Mouse (Mus musculus) CH12.LX (cell line): ENCODE data around the gene Slc25a4.
"Not testable (repeated sequence)": the region's sequence is repeated elsewhere in the genome, so short reads cannot be mapped to it uniquely, and the experiment has no call there.

ENCODE experiments used
- CTCF ChIP-seq, 2 experiments: IDR thresholded peaks in 1 of 2; conservative IDR thresholded peaks in 1 of 2; 2 replicates each; pipeline ENCODE4 v1.5.1; 2011 to 2012; ENCODE audit warnings: low read depth in 2 of 2, low read length in 2 of 2, improper control_type of control experiment in 1 of 2, inconsistent platforms in 1 of 2, mild to moderate bottlenecking in 1 of 2, moderate library complexity in 1 of 2
- E2F4 ChIP-seq: IDR thresholded peaks from 2 replicates; pipeline ENCODE4 v1.6.1; 2011; ENCODE audit warnings: low read depth, low read length, improper control_type of control experiment; ENCODE audit not compliant: insufficient replicate concordance
- EP300 ChIP-seq: IDR thresholded peaks from 2 replicates; pipeline ENCODE4 v1.6.1; 2011; ENCODE audit warnings: low read length, improper control_type of control experiment
- JUN ChIP-seq: IDR thresholded peaks from 2 replicates; pipeline ENCODE4 v1.6.1; 2011; ENCODE audit warnings: low read depth, mild to moderate bottlenecking, low read length, improper control_type of control experiment, moderate library complexity; ENCODE audit not compliant: insufficient read depth
- MAX ChIP-seq: IDR thresholded peaks from 2 replicates; pipeline ENCODE4 v1.6.1; 2011; ENCODE audit warnings: low read length, improper control_type of control experiment
- MXI1 ChIP-seq: IDR thresholded peaks from 2 replicates; pipeline ENCODE4 v1.6.1; 2011; ENCODE audit warnings: mild to moderate bottlenecking, low read depth, low read length, improper control_type of control experiment
- NRF1 ChIP-seq: IDR thresholded peaks from 2 replicates; pipeline ENCODE4 v1.6.1; 2014; ENCODE audit warnings: low read depth, mild to moderate bottlenecking, inconsistent platforms, low read length, improper control_type of control experiment, moderate library complexity
- POLR2A ChIP-seq: IDR thresholded peaks from 2 replicates; pipeline ENCODE4 v1.6.1; 2011; ENCODE audit warnings: low read depth, mild to moderate bottlenecking, improper control_type of control experiment, low read length
- POLR2AphosphoS2 ChIP-seq: IDR thresholded peaks from 2 replicates; pipeline ENCODE4 v1.6.1; 2011; ENCODE audit warnings: low read depth, low read length, improper control_type of control experiment
- TBP ChIP-seq: conservative IDR thresholded peaks from 2 replicates; pipeline ENCODE4 v1.6.1; 2011; ENCODE audit warnings: low read depth, low read length, improper control_type of control experiment
- USF1 ChIP-seq: IDR thresholded peaks from 2 replicates; pipeline ENCODE4 v1.6.1; 2014; ENCODE audit warnings: low read depth, mild to moderate bottlenecking, inconsistent platforms, low read length, improper control_type of control experiment
- USF2 ChIP-seq: conservative IDR thresholded peaks from 2 replicates; pipeline ENCODE4 v1.6.1; 2011; ENCODE audit warnings: low read depth, low read length, improper control_type of control experiment

GRCm38 (mm10) chr8:46231968-46232367 lies 20.9 kb upstream of the Slc25a4 start:
- not testable (repeated sequence) for TF ChIP-seq POLR2AphosphoS2; CTCF (conservative IDR thresholded peaks at IDR 0.05 in 1 of 2, IDR thresholded peaks at IDR 0.05 in 1 of 2; ENCODE audit: low read depth in 2 of 2, low read length in 2 of 2); EP300; POLR2A; TBP; MAX; USF1; MXI1; E2F4; USF2; JUN; NRF1
